Mouse (Mus musculus): ENCODE results near the gene Gm5478. TPM values are rescaled to one million over a fixed set of nuclear protein-coding genes. Genes with fewer than 3 reads are reported as not detected.

Gene Gm5478
- not detected for total RNA-seq (2023)

GRCm38 (mm10) chr15:101647280-101647679, at the start of gene Gm5478:
Gene Gm5478 (minus strand): TSS chr15:101647380.

GRCm38 (mm10) chr15:101694207-101694606, 47.0 kb upstream of the Gm5478 start, which contains the start of gene Krt6a:
Gene Krt6a (minus strand): TSS chr15:101694307.

GRCm38 (mm10) chr15:101680187-101680586, 33.0 kb upstream of the Gm5478 start, which contains the start of gene Krt6b:
Gene Krt6b (minus strand): TSS chr15:101680287.

GRCm38 (mm10) chr15:101627884-101628283, 19.3 kb downstream of the Gm5478 start, which contains the start of gene Gm5414:
Gene Gm5414 (minus strand): TSS chr15:101628188.

Other genes starting within 250 kb of the Gm5478 start
- 1 to 10 TPM; 6.9 to 7.7 TPM for gene Krt7, start 236.3 kb downstream of the Gm5478 start, total RNA-seq (2023)
- gene Krt87, start 208.6 kb downstream of the Gm5478 start, total RNA-seq (2023) = not detected
- gene Krt88, start 199.6 kb downstream of the Gm5478 start, total RNA-seq (2023) = not detected
- gene Krt81, start 183.6 kb downstream of the Gm5478 start, total RNA-seq (2023) = not detected
- under 1 TPM; 0.27 to 0.73 TPM for gene Krt86, start 173.9 kb downstream of the Gm5478 start, total RNA-seq (2023)
- not detected for gene Krt83, start 155.9 kb downstream of the Gm5478 start, total RNA-seq (2023)
- gene Gm49425, start 130.1 kb downstream of the Gm5478 start, total RNA-seq (2023) = not detected
- not detected for gene Krt84, start 114.6 kb downstream of the Gm5478 start, total RNA-seq (2023)
- not detected for gene Krt82, start 96.7 kb downstream of the Gm5478 start, total RNA-seq (2023)
- gene Krt90, start 84.4 kb downstream of the Gm5478 start, total RNA-seq (2023) = not detected
- not detected for gene Krt75, start 73.5 kb downstream of the Gm5478 start, total RNA-seq (2023)
- gene Gm5414, start 19.2 kb downstream of the Gm5478 start, total RNA-seq (2023) = not detected
- not detected for gene Krt6b, start 32.9 kb upstream of the Gm5478 start, total RNA-seq (2023)
- not detected for gene Krt6a, start 46.9 kb upstream of the Gm5478 start, total RNA-seq (2023)
- not detected for gene Krt5, start 65.5 kb upstream of the Gm5478 start, total RNA-seq (2023)
- gene Krt71, start 95.7 kb upstream of the Gm5478 start, total RNA-seq (2023) = not detected
- gene Krt72, start 139.1 kb upstream of the Gm5478 start, total RNA-seq (2023) = not detected
- gene Krt73, start 155.0 kb upstream of the Gm5478 start, total RNA-seq (2023) = not detected
- not detected for gene Krt2, start 170.8 kb upstream of the Gm5478 start, total RNA-seq (2023)
- gene Krt1, start 203.4 kb upstream of the Gm5478 start, total RNA-seq (2023) = not detected
- not detected for gene Krt77, start 222.3 kb upstream of the Gm5478 start, total RNA-seq (2023)
- gene Krt76, start 245.5 kb upstream of the Gm5478 start, total RNA-seq (2023) = not detected

Data from monocyte, adult 59 days (primary cell).